Mouse (Mus musculus) spleen, postnatal 36 days (tissue): ENCODE measurements around the gene Ern2.

Source experiments
- DNase-seq, 2 experiments: peaks; one replicate each; pipeline ENCODE4 v3.0.0; 2022; ENCODE audit warnings: low spot score in 2 of 2, mixed read lengths in 1 of 2

Ern2 gene

GRCm38 (mm10) chr7:122186043-122186442 is at the start of gene Ern2:
TSS of gene Ern2 (minus strand) at chr7:122186207.
- no peak for DNase-seq

DNA sequence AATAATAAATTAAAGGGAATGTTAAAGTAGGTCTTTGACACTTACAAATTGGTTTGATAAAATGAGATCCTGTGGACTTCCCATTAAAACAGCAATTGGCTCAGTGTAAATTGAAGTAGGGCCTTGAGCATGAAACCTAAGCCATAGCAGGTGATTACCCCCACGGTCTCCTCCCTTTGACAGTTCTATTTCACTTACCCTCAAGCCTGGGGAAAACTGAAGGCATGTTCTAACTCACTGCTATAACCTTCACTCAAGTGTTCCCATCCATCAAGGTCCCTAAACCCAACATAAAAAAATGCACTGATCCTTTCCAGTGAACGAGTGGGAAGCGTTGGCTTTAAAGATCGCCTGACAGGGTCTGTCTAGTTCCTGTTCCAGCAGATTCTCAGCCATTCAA is 44.9 kb upstream of the Ern2 start:
- DNase-seq: no peak

DNA sequence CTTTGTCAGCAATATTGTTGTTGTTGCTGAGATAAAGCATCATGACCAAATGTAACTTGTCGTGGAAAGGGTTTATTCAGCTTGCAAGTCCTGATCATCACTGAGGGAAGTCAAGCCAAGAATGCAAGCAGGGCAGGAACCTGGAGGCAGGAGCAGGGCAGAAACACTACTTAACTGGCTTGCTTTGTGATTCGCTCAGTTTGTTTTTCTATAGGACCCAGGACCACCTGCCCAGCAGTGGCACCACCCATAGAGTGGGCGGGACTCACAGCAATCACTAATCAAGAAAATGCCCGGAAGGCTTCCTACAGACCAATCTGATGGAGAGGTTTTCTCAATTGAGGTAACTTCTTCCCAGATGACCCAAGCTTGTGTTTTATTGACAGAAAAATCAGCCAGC is 43.9 kb upstream of the Ern2 start:
- DNase-seq: no peak

DNA sequence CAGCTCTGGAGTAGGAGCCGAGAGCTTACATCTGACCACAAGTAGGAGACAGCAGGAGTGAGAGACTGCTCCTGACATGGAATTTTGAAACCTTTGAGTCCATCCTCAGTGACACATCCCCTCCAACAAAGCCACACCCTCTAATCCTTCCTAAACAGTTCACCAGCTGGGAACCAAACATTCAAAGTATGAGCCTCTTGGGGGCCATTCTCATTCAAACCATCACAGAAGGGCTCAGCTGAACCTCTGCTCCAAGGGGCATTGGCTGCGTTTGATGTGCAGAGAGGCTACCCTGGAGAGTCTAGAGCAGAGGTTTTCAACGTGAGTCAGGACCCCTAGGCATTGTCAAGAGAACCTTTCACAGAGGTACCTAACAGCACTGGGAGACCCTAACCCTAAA is 43.3 kb upstream of the Ern2 start:
- no peak for DNase-seq

DNA sequence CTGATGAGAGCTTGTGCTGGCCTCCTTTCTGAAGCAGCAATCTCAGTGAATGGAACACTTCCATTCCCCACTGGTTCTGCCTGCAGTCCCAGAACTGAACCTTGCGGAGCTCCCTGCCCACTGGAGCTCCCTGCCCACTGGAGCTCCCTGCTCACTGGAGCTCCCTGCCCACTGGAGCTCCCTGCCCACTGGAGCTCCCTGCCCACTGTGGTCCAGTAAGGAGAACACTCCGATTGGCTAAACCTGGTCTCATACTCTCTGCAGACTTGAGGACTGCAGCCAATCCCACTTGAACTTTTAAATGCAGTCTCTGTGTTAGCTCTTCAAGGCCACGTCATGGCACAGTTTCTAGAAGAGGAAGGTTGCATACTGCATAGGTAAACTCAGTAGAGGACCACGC is 40.7 kb upstream of the Ern2 start:
- no peak for DNase-seq

GRCm38 (mm10) chr7:122226020-122226742 is 40.2 kb upstream of the Ern2 start:
- DNase-seq: no peak

- DNase-seq: peak; percentile 13 to 24
Observed at GRCm38 (mm10) chr7:122219315-122219801, 33.4 kb upstream of the Ern2 start, which contains the start of gene Chp2. TSS of gene Chp2 (plus strand) at chr7:122219496.

- no peak for DNase-seq
Observed at GRCm38 (mm10) chr7:122208276-122209021, 22.4 kb upstream of the Ern2 start.

DNA sequence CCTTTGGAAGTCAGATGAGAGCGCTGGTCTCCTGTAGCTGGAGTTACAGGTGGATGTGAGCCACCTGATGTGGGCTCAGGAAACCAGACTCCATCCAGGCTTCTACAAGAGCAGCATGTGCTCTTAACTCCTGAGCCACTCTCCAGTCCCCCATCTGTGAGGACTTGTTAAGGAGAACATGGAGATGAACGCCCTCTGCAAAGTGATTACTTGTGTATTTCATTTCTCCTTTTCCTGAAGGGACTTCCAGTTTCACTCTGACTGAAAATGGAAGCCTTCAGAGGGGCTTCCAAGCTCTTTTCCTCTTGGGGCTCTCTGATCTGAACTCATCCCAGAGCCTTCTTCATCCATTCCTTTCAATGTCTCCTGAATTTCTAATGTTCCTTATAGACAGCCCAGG is 20.1 kb upstream of the Ern2 start:
- DNase-seq: no peak

GRCm38 (mm10) chr7:122203936-122204335 is 17.9 kb upstream of the Ern2 start:
- DNase-seq: no peak

DNA sequence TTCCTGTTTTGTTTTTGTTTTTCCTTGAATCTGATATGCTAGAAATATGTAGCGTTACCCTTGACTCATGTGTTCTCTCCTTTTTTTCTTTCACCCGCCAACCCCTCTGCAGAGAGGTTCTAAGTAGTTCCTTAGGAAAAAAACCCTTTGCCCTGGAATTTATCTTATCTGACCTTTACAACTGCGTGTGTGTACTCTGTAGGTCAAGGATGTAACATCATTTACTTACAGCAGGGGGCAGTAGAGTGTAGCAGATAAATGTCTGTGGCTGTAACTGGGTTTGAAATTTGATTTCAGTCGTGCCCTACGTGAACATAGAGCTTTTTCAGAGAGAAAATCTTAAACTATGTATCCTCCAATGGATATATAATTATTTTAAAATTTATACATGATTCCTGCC is 13.3 kb upstream of the Ern2 start:
- DNase-seq: peak in 1 of 2 experiments; percentile 19

GRCm38 (mm10) chr7:122197306-122197705 is 11.3 kb upstream of the Ern2 start:
- peak; percentile 27 to 35 for DNase-seq

GRCm38 (mm10) chr7:122196771-122197170 is 10.8 kb upstream of the Ern2 start:
- no peak for DNase-seq

GRCm38 (mm10) chr7:122193919-122194318 is 7.9 kb upstream of the Ern2 start:
- DNase-seq: no peak

DNA sequence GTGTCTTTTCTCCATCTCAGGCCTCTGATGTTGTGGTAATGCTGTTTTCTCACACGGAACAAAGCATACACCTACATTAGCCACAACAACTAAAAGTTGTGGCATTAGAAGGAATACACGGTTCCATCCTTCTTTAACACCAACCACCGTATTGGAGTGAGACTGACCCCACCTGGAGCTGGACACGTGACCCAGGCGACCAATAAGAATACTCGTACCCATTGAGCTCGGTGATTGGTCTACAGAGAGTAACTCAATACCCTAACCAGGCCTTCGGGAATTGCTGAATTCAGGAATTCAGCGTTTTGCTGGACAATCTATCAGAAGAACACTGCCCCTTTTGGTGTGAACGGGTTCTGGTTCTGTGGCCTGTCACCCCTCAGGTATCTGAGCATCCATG is 5.1 kb upstream of the Ern2 start:
- no peak for DNase-seq

- DNase-seq: no peak
Observed at GRCm38 (mm10) chr7:122189484-122189883, 3.5 kb upstream of the Ern2 start.

GRCm38 (mm10) chr7:122184569-122184968 is 1.4 kb downstream of the Ern2 start:
- DNase-seq: no peak

DNA sequence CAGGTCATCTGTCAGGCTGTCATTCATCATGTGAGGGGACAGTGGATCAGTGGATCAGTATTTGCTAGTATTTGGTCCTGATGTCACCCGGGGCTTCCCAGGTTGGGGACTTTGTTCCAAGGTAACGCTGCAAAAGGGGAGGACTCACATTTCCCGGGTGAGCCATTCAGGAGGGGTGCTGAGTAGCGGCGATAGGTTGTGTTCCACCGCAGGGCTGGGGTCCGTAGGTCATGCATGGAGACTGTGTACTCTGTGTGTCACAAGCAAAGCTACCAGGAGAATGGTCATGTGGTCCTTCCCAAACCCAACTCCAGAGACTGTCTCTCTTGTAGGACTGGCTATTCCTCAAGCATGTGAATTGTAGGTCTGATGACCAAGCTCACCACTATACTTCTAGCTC is 5.3 kb downstream of the Ern2 start:
- no peak for DNase-seq

DNA sequence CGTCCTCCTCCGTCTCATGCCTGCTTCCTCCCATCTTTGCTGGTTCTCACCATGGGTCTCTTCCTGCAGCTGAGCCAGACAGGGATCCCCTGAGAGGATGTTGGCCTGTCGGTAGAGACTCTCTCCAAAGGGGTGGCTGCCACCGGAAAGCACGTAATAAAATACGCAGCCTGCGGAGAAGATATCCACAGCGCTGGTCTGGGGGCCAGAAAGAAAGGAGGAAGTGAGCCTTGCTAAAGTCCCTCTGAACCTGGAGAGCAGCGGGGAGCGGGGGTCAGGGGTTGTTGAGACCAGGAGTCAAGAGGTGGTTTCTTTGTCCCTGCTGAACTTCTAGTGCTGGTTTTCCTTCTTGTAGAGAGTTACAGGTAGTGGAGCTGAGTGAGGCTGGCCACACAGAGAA is 14.4 kb downstream of the Ern2 start:
- DNase-seq: no peak

- DNase-seq: no peak
Observed at GRCm38 (mm10) chr7:122170705-122171104, 15.3 kb downstream of the Ern2 start.

DNA sequence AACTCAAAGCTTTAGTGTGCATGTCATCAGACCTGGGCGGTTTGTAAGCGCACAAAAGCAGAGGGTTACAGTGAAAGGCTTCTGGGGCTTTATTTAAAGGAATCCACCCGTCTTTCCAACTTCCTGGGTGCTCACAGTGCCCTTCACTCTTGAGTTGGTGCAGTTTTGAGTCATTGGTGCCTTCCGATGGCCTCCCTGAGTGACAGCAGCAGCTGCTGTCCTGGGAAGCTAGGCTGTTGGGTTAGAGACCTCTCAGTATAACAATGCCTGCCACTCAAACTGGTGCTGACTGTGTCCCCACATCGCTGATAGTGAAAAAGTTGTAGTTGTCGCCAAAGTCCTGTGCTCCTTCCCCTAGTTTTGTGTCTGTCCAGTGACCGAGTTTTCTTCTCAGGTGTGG is 18.8 kb downstream of the Ern2 start:
- no peak for DNase-seq

- DNase-seq: no peak
Observed at GRCm38 (mm10) chr7:122163766-122164165, 22.2 kb downstream of the Ern2 start.

DNA sequence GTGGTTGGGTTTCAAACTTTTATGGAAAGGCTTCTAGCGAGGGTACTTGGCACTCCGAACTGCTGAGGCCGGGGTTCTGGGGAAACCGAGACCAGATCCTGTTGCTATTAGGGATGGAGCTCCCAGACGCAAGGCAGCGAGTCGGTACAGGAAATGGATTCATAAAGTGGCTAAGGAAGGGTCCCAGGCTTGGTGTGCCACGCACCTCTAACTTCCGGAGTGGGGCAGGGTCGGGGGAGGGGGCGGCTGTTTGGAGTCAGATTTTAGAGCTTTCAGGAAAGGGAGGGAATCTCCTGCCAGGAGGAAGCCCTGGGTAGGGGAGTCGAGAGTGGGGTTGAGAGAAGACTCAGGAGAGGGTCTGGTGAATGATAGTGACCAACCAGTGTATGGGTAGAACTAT is 26.0 kb downstream of the Ern2 start:
- no peak for DNase-seq
